Mouse (Mus musculus) forebrain, postnatal 0 days (tissue): ENCODE measurements around the gene Gramd4. TPM values are rescaled to one million over a fixed set of nuclear protein-coding genes. Genes with fewer than 3 reads are reported as not detected.
"Not testable (repeated sequence)": the region's sequence is repeated elsewhere in the genome, so short reads cannot be mapped to it uniquely, and the experiment has no call there.

Source experiments
- ATAC-seq: fragments of 200-750 bp; cut with Nextera tagmentation; 2 replicates; pipeline ENCODE4 v1.8.0; 2017; ENCODE audit warnings: mild to moderate bottlenecking, moderate library complexity
- DNase-seq: peaks from one replicate; pipeline ENCODE4 v3.0.0-alpha.2; 2015
- H3K27ac ChIP-seq: fragments of 300-500 bp; sonication (generic); 2 replicates; pipeline ENCODE4 v1.5.1; 2014; ENCODE audit warnings: low read depth, mild to moderate bottlenecking, antibody characterized with exemption, low read length, moderate library complexity, mixed read lengths
- H3K27me3 ChIP-seq: fragments of 300-500 bp; sonication (generic); 2 replicates; pipeline ENCODE4 v1.6.1; 2014; ENCODE audit warnings: mild to moderate bottlenecking, low read length, mixed read lengths; ENCODE audit not compliant: insufficient read depth
- H3K36me3 ChIP-seq: fragments of 300-500 bp; sonication (generic); 2 replicates; pipeline ENCODE4 v1.6.1; 2014; ENCODE audit warnings: mild to moderate bottlenecking, moderate library complexity; ENCODE audit not compliant: insufficient read depth
- H3K4me1 ChIP-seq: fragments of 300-500 bp; sonication (generic); 2 replicates; pipeline ENCODE4 v1.6.1; 2014; ENCODE audit warnings: antibody characterized with exemption; ENCODE audit not compliant: insufficient read depth
- H3K4me2 ChIP-seq: fragments of 300-500 bp; sonication (generic); 2 replicates; pipeline ENCODE4 v1.6.1; 2014; ENCODE audit warnings: low read depth, mild to moderate bottlenecking, moderate library complexity
- H3K4me3 ChIP-seq: fragments of 300-500 bp; sonication (generic); 2 replicates; pipeline ENCODE4 v1.5.1; 2014; ENCODE audit warnings: low read depth, low read length, mixed read lengths
- H3K9ac ChIP-seq: fragments of 300-500 bp; sonication (generic); 2 replicates; pipeline ENCODE4 v1.6.1; 2014; ENCODE audit warnings: mild to moderate bottlenecking
- H3K9me3 ChIP-seq: fragments of 300-500 bp; sonication (generic); 2 replicates; pipeline ENCODE4 v1.6.1; 2016; ENCODE audit warnings: low read length
- CTCF ChIP-seq: sonication (generic); IDR thresholded peaks from 2 replicates; pipeline ENCODE4 v1.5.1; 2016; ENCODE audit warnings: antibody characterized with exemption, control low read depth, low read depth
- WGBS: fragments of 180-500 bp; shearing (Covaris S2); extraction: QIAGEN DNeasy Blood & Tissue Kit; methylation state at CpG from one replicate; pipeline ENCODE4 v1.1.7; 2014; 5-methylcytosine and 5-hydroxymethylcytosine counted together
- polyA plus RNA-seq: library from polyadenylated mRNA; unstranded; fragments of >200 nt; fragmentation: Nextera tagmentation; extraction: Ambion mirVana; gene quantifications from 2 replicates; pipeline ENCODE4 v1.2.1, GENCODE M21; 2015
- total RNA-seq: library from RNA; depleted of rRNA; stranded (reverse); fragments of >200 nt; gene quantifications from 2 replicates; pipeline ENCODE4 v1.2.3, GENCODE M21; 2014

The Gramd4 gene
- total and polyA plus RNA-seq, 2 experiments from 2014 or later: 28.8 to 57.0 TPM

GRCm38 (mm10) chr15:86094324-86095121 lies 37.0 kb downstream of the Gramd4 start:
- H3K27ac ChIP-seq: no peak overlapping the region
- H3K4me1 ChIP-seq: no peaks in the 10 kb centered on the region; the same call in 1 of the 2 replicates
- no peak for TF ChIP-seq CTCF
- peaks cover 6% of the 10 kb centered on the region; the same call in 1 of the 2 replicates for H3K36me3 ChIP-seq
- no peak overlapping the region for H3K9ac ChIP-seq
- H3K4me2 ChIP-seq: no peak overlapping the region
- DNase-seq (no peak), ATAC-seq (no peak)
- H3K27me3 ChIP-seq: no peaks in the 10 kb centered on the region
- 80% methylated on average over 10 of the region's 10 CpGs for WGBS
- no peak overlapping the region for H3K4me3 ChIP-seq
- H3K9me3 ChIP-seq: no peaks in the 10 kb centered on the region

GRCm38 (mm10) chr15:86095722-86096603 lies 38.5 kb downstream of the Gramd4 start:
- peaks cover 12% of the 10 kb centered on the region for H3K36me3 ChIP-seq
- WGBS: 94% methylated on average over 17 of the region's 17 CpGs
- DNase-seq (no peak), ATAC-seq (no peak)
- no peaks in the 10 kb centered on the region for H3K27me3 ChIP-seq
- no peak overlapping the region for H3K4me2 ChIP-seq
- no peak overlapping the region for H3K27ac ChIP-seq
- no peak for TF ChIP-seq CTCF
- H3K9ac ChIP-seq: no peak overlapping the region
- no peaks in the 10 kb centered on the region for H3K4me1 ChIP-seq
- H3K9me3 ChIP-seq: no peaks in the 10 kb centered on the region
- no peak overlapping the region for H3K4me3 ChIP-seq

- 97% methylated on average over 5 of the region's 5 CpGs for WGBS
- not testable (repeated sequence) for H3K9me3 ChIP-seq, ATAC-seq, H3K4me3 ChIP-seq, H3K9ac ChIP-seq, H3K4me1 ChIP-seq, DNase-seq, H3K27ac ChIP-seq, H3K4me2 ChIP-seq, H3K27me3 ChIP-seq
- peaks cover 18% of the 10 kb centered on the region for H3K36me3 ChIP-seq
These were observed 39.1 kb downstream of the Gramd4 start for GRCm38 (mm10) chr15:86096604-86097020.

DNA sequence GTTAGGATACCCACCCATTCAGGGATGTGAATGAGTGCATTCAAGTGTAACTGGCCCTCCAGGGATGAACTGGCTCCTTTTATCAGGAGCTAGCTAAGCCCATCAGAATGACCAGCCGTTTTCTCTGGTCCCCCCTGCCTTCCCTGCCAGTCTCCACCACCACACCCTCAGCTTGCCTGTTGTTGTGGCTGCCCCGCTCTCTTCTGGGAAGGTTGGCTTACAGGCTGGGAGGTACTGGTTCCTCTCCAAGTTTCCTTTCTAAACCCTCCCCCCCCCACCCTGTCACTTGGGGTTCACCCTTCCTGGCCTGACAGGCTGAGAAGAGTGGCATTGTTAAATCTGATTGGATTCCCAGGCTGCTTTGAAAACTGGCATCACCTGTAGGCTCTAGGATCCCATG lies 40.4 kb downstream of the Gramd4 start:
- Histone ChIP-seq H3K4me2 (no peak overlapping the region), H3K36me3 (peaks cover 31% of the 10 kb centered on the region), H3K27ac (no peak overlapping the region), H3K9me3 (no peaks in the 10 kb centered on the region), H3K27me3 (no peaks in the 10 kb centered on the region), H3K4me3 (no peak overlapping the region), H3K9ac (no peak overlapping the region), H3K4me1 (no peaks in the 10 kb centered on the region)
- WGBS: 38% methylated on average over 2 of the region's 2 CpGs
- DNase-seq: no peak
- ATAC-seq: no peak
- no peak for TF ChIP-seq CTCF

GRCm38 (mm10) chr15:86101585-86101984 lies 44.1 kb downstream of the Gramd4 start:
- H3K27ac ChIP-seq: no peak overlapping the region
- no peaks in the 10 kb centered on the region for H3K9me3 ChIP-seq
- no peak overlapping the region for H3K4me2 ChIP-seq
- no peak for TF ChIP-seq CTCF
- no peak overlapping the region for H3K4me3 ChIP-seq
- H3K27me3 ChIP-seq: no peaks in the 10 kb centered on the region
- WGBS: 80% methylated on average over 9 of the region's 9 CpGs
- peaks cover 47% of the 10 kb centered on the region for H3K36me3 ChIP-seq
- no peaks in the 10 kb centered on the region for H3K4me1 ChIP-seq
- no peak overlapping the region for H3K9ac ChIP-seq
- DNase-seq (no peak), ATAC-seq (no peak)

- Histone ChIP-seq H3K36me3 (peaks cover 47% of the 10 kb centered on the region), H3K9me3 (no peaks in the 10 kb centered on the region), H3K27ac (no peak overlapping the region), H3K9ac (no peak overlapping the region), H3K4me2 (no peak overlapping the region), H3K4me3 (no peak overlapping the region), H3K4me1 (no peaks in the 10 kb centered on the region), H3K27me3 (no peaks in the 10 kb centered on the region)
- TF ChIP-seq CTCF: no peak
- 92% methylated on average over 15 of the region's 15 CpGs for WGBS
- DNase-seq: no peak
- no peak for ATAC-seq
These were observed 44.8 kb downstream of the Gramd4 start for GRCm38 (mm10) chr15:86102308-86102707.
